Comparison of ENCODE assay signal across 9 mouse cellular contexts in genomic region chr9:31159910-31160309, GRCm38 (mm10). TPM values are rescaled to one million over a fixed set of nuclear protein-coding genes. Genes with fewer than 3 reads are reported as not detected.
DNase-seq lines count a peak whose midpoint lies in the region; ATAC-seq and TF ChIP-seq lines count a peak whose summit lies in the region.
"Had no signal": no experiment of that assay in that cellular context is flagged by ENCODE, and none has a peak within 500 bp of the region (broad histone marks: within the 10 kb centered on the region; RNA-seq: fewer than 3 reads in every experiment).

No protein-coding gene starts in this region.

- TF ChIP-seq CTCF in bone marrow, adult 2 months (IDR thresholded peaks at IDR 0.05; ENCODE audit: control insufficient read depth, insufficient read depth, low read length), result 0 out of 2 replicates have a peak, but pooled peaks have one; percentile 21
- peak; percentile 57 for TF ChIP-seq CTCF in hindbrain, postnatal 0 days (IDR thresholded peaks at IDR 0.05; ENCODE audit: low read depth)

- H3K27me3 ChIP-seq in liver, embryonic 11.5 days (replicated peaks; ENCODE audit: control insufficient read depth, insufficient read depth, low read length), result no peaks in the 10 kb centered on the region
- no peaks in the 10 kb centered on the region for H3K27me3 ChIP-seq in hindbrain, postnatal 0 days (ENCODE audit: insufficient read depth, low read length)
- H3K27me3 ChIP-seq in splenic B cell, adult 2 months (ENCODE audit: control insufficient read depth, insufficient read depth, low read length, poor library complexity, severe bottlenecking), result no peaks in the 10 kb centered on the region
- H3K27me3 ChIP-seq in forebrain, embryonic 11.5 days (ENCODE audit: control insufficient read depth, insufficient read depth, low read length), result no peaks in the 10 kb centered on the region
- H3K27me3 ChIP-seq: limb, embryonic 13.5 days had no signal

- H3K4me1 ChIP-seq in liver, embryonic 11.5 days (replicated peaks; ENCODE audit: control insufficient read depth, insufficient read depth, low read length), result no peaks in the 10 kb centered on the region
- peaks cover 2% of the 10 kb centered on the region for H3K4me1 ChIP-seq in bone marrow, adult 2 months (ENCODE audit: control insufficient read depth, insufficient read depth, low read length)
- H3K4me1 ChIP-seq in hindbrain, postnatal 0 days (ENCODE audit: insufficient read depth, low read length), result no peaks in the 10 kb centered on the region
- H3K4me1 ChIP-seq in forebrain, embryonic 11.5 days (replicated peaks; ENCODE audit: control insufficient read depth, insufficient read depth, low read length), result no peaks in the 10 kb centered on the region
- H3K4me1 ChIP-seq: limb, embryonic 13.5 days had no signal

- no peaks in the 10 kb centered on the region for H3K9me3 ChIP-seq in liver, embryonic 11.5 days (ENCODE audit: control insufficient read depth, low read length)
- H3K9me3 ChIP-seq in hindbrain, postnatal 0 days (ENCODE audit: low read length), result no peaks in the 10 kb centered on the region
- H3K9me3 ChIP-seq in forebrain, embryonic 11.5 days (ENCODE audit: control insufficient read depth, low read length), result no peaks in the 10 kb centered on the region
- H3K9me3 ChIP-seq: limb, embryonic 13.5 days had no signal

- no peak overlapping the region for H3K4me3 ChIP-seq in liver, embryonic 11.5 days (ENCODE audit: low read depth, low read length)
- no peak overlapping the region for H3K4me3 ChIP-seq in bone marrow, adult 2 months (replicated peaks; ENCODE audit: control insufficient read depth, low read depth, low read length)
- H3K4me3 ChIP-seq in hindbrain, postnatal 0 days (ENCODE audit: low read length), result no peak overlapping the region
- H3K4me3 ChIP-seq in forebrain, embryonic 11.5 days (ENCODE audit: low read depth, low read length), result no peak overlapping the region
- H3K4me3 ChIP-seq: erythroblast, embryonic 14.5 days; limb, embryonic 13.5 days had no signal

- H3K27ac ChIP-seq in liver, embryonic 11.5 days (ENCODE audit: low read depth, low read length), result no peak overlapping the region
- no peak overlapping the region for H3K27ac ChIP-seq in bone marrow, adult 2 months (ENCODE audit: control insufficient read depth, insufficient read depth, low read depth, low read length, poor library complexity)
- H3K27ac ChIP-seq in hindbrain, postnatal 0 days, result no peak overlapping the region
- H3K27ac ChIP-seq in forebrain, embryonic 11.5 days (ENCODE audit: low read depth, low read length), result no peak overlapping the region
- H3K27ac ChIP-seq: limb, embryonic 13.5 days had no signal

- no peak overlapping the region for H3K4me2 ChIP-seq in liver, embryonic 11.5 days
- no peak overlapping the region for H3K4me2 ChIP-seq in hindbrain, postnatal 0 days (ENCODE audit: low read depth, low read length)
- no peak overlapping the region for H3K4me2 ChIP-seq in forebrain, embryonic 11.5 days (ENCODE audit: low read depth, low read length, severe bottlenecking)
- H3K4me2 ChIP-seq: limb, embryonic 13.5 days had no signal

- ATAC-seq in liver, embryonic 11.5 days (replicated peaks; ENCODE audit: low FRiP score), result no peak
- ATAC-seq in hindbrain, postnatal 0 days, result no peak
- ATAC-seq in forebrain, embryonic 11.5 days (replicated peaks; ENCODE audit: low FRiP score), result no peak

- H3K36me3 ChIP-seq in liver, embryonic 11.5 days (ENCODE audit: control insufficient read depth, insufficient read depth, low read length), result peaks cover 58% of the 10 kb centered on the region
- peaks cover 84% of the 10 kb centered on the region for H3K36me3 ChIP-seq in hindbrain, postnatal 0 days (ENCODE audit: insufficient read depth, low read length)
- peaks cover 3% of the 10 kb centered on the region for H3K36me3 ChIP-seq in splenic B cell, adult 2 months (ENCODE audit: control insufficient read depth, insufficient read depth, low read length, poor library complexity, severe bottlenecking)
- H3K36me3 ChIP-seq in forebrain, embryonic 11.5 days (ENCODE audit: control insufficient read depth, insufficient read depth, low read length), result peaks cover 10% of the 10 kb centered on the region; the same call in 1 of the 2 replicates

- DNase-seq in liver, result peak; percentile 32
- DNase-seq in liver, embryonic 11.5 days (ENCODE audit: low spot score), result no peak
- peak; percentile 54 for DNase-seq in hindbrain, postnatal 0 days (ENCODE audit: low spot score)
- peak; percentile 27 for DNase-seq in splenic B cell, adult 2 months (ENCODE audit: low read depth, low spot score)
- DNase-seq in T-cell, adult 2 months (ENCODE audit: low spot score), result no peak
- DNase-seq in forebrain, embryonic 11.5 days (ENCODE audit: low spot score), result no peak

- TF ChIP-seq POLR2A in bone marrow, adult 2 months (IDR thresholded peaks at IDR 0.05; ENCODE audit: borderline replicate concordance, control insufficient read depth, low read depth, low read length), result no peak

- 79% methylated on average over 4 of the region's 4 CpGs for WGBS in liver, embryonic 11.5 days
- WGBS in bone marrow, adult 2 months, result 88% methylated on average over 4 of the region's 4 CpGs
- 81% methylated on average over 4 of the region's 4 CpGs for WGBS in hindbrain, postnatal 0 days
- 84% methylated on average over 4 of the region's 4 CpGs for WGBS in forebrain, embryonic 11.5 days

- H3K9ac ChIP-seq in liver, embryonic 11.5 days (ENCODE audit: low read depth, low read length), result no peak overlapping the region
- H3K9ac ChIP-seq in hindbrain, postnatal 0 days (replicated peaks; ENCODE audit: low read length), result no peak overlapping the region
- no peak overlapping the region for H3K9ac ChIP-seq in forebrain, embryonic 11.5 days (ENCODE audit: low read length)
- H3K9ac ChIP-seq: limb, embryonic 13.5 days had no signal

RNA-seq across cellular contexts. Expression of gene St14, which starts 28.3 kb away (rescaled TPM):
- polyA plus RNA-seq in liver, embryonic 11.5 days (2014; fragmentation: Nextera tagmentation; extraction: Ambion mirVana), result 1.4 and 1.5 TPM in 2 replicates
- 2.0 and 5.4 TPM in 2 replicates for polyA plus RNA-seq in bone marrow, adult 2 months (2011; ENCODE audit: insufficient read depth, insufficient read length, low replicate concordance, missing spikeins)
- total RNA-seq in hindbrain, postnatal 0 days (2014; rRNA removed), result 1.1 TPM in 2 replicates
- polyA plus RNA-seq in hindbrain, postnatal 0 days (2015; fragmentation: Nextera tagmentation; extraction: Ambion mirVana), result 0.84 and 0.90 TPM in 2 replicates
- 2.7 and 3.7 TPM in 2 replicates for polyA plus RNA-seq in forebrain, embryonic 11.5 days (2014; fragmentation: Nextera tagmentation; extraction: Ambion mirVana)

RNA-seq across cellular contexts. Expression of gene Aplp2, which starts 51.7 kb away (rescaled TPM):
- 256 and 297 TPM in 2 replicates for polyA plus RNA-seq in liver, embryonic 11.5 days (2014; fragmentation: Nextera tagmentation; extraction: Ambion mirVana)
- polyA plus RNA-seq in bone marrow, adult 2 months (2011; ENCODE audit: insufficient read depth, insufficient read length, low replicate concordance, missing spikeins), result 80.6 and 102 TPM in 2 replicates
- 444 and 454 TPM in 2 replicates for total RNA-seq in hindbrain, postnatal 0 days (2014; rRNA removed)
- 466 and 472 TPM in 2 replicates for polyA plus RNA-seq in hindbrain, postnatal 0 days (2015; fragmentation: Nextera tagmentation; extraction: Ambion mirVana)
- 209 and 217 TPM in 2 replicates for polyA plus RNA-seq in forebrain, embryonic 11.5 days (2014; fragmentation: Nextera tagmentation; extraction: Ambion mirVana)

Comparison
In these comparisons a context has a peak if more than half of its experiments do, and no peak if none do; other contexts are left out.
1. DNase-seq: peak in liver (single experiment), hindbrain, postnatal 0 days (single experiment) and splenic B cell, adult 2 months (single experiment); none in liver, embryonic 11.5 days (single experiment), T-cell, adult 2 months (single experiment) and forebrain, embryonic 11.5 days (single experiment).